Mouse (Mus musculus): ENCODE measurements around the gene Cd40. TPM values are rescaled to one million over a fixed set of nuclear protein-coding genes. Genes with fewer than 3 reads are reported as not detected.

Cd40 gene
- polyA plus RNA-seq, 1 experiment from 2014 or later: 11.5 TPM

- Histone ChIP-seq H3K27ac (no peak within 1 kb of the TSS), H3K4me3 (no peak within 1 kb of the TSS), H3K4me1 (peaks cover 30% of the 10 kb centered on the region), H3K36me3 (no peaks in the 10 kb centered on the region), H3K9me3 (replicated peaks) (no peaks in the 10 kb centered on the region), H3K27me3 (ENCODE audit: low read depth, poor library complexity, severe bottlenecking) (peaks cover 41% of the 10 kb centered on the region)
- no peak for DNase-seq (ENCODE audit: low spot score)
- WGBS: 70% methylated on average over 2 of the region's 2 CpGs
Observed at GRCm38 (mm10) chr2:165090650-165091049, 35.2 kb downstream of the Cd40 start, which contains the start of gene 1700025C18Rik. Gene 1700025C18Rik, minus strand, starts transcription at chr2:165090750.

GRCm38 (mm10) chr2:165091433-165091965 is 36.1 kb downstream of the Cd40 start:
- Histone ChIP-seq H3K4me3 (no peak overlapping the region), H3K27me3 (ENCODE audit: low read depth, poor library complexity, severe bottlenecking) (peaks cover 50% of the 10 kb centered on the region)
- WGBS: 76% methylated on average over 8 of the region's 8 CpGs

GRCm38 (mm10) chr2:165092393-165092792 is 37.0 kb downstream of the Cd40 start:
- Histone ChIP-seq H3K27me3 (ENCODE audit: low read depth, poor library complexity, severe bottlenecking) (peaks cover 59% of the 10 kb centered on the region), H3K27ac (no peak overlapping the region), H3K4me1 (peaks cover 48% of the 10 kb centered on the region), H3K9me3 (replicated peaks) (no peaks in the 10 kb centered on the region), H3K4me3 (no peak overlapping the region), H3K36me3 (no peaks in the 10 kb centered on the region)
- 56% methylated on average over 7 of the region's 7 CpGs for WGBS
- DNase-seq (ENCODE audit: low spot score): no peak

More at GRCm38 (mm10) chr2:165091433-165091965, 36.1 kb downstream of the Cd40 start:
- Histone ChIP-seq H3K4me1 (peaks cover 39% of the 10 kb centered on the region), H3K9me3 (replicated peaks) (no peaks in the 10 kb centered on the region), H3K27ac (no peak overlapping the region), H3K36me3 (no peaks in the 10 kb centered on the region)
- no peak for DNase-seq (ENCODE audit: low spot score)

- no peak for DNase-seq (ENCODE audit: low spot score)
- H3K27me3 ChIP-seq (ENCODE audit: low read depth, poor library complexity, severe bottlenecking): peaks cover 75% of the 10 kb centered on the region
- WGBS: 16% methylated on average over 10 of the region's 10 CpGs
- H3K4me1 ChIP-seq: peaks cover 49% of the 10 kb centered on the region
- H3K36me3 ChIP-seq: no peaks in the 10 kb centered on the region
- no peaks in the 10 kb centered on the region for H3K9me3 ChIP-seq (replicated peaks)
- H3K27ac ChIP-seq: peak overlapping the region; percentile 3; the same call in 1 of the 2 replicates
- no peak overlapping the region for H3K4me3 ChIP-seq
Observed at GRCm38 (mm10) chr2:165096367-165096766, 40.9 kb downstream of the Cd40 start.

- 85% methylated on average over 3 of the region's 3 CpGs for WGBS
- no peaks in the 10 kb centered on the region for H3K9me3 ChIP-seq (replicated peaks)
- H3K4me1 ChIP-seq: peaks cover 37% of the 10 kb centered on the region
- no peak for DNase-seq (ENCODE audit: low spot score)
- H3K36me3 ChIP-seq: no peaks in the 10 kb centered on the region
- no peak overlapping the region for H3K27ac ChIP-seq
- no peak overlapping the region for H3K4me3 ChIP-seq
- H3K27me3 ChIP-seq (ENCODE audit: low read depth, poor library complexity, severe bottlenecking): peaks cover 94% of the 10 kb centered on the region
Observed at GRCm38 (mm10) chr2:165098861-165099260, 43.4 kb downstream of the Cd40 start.

GRCm38 (mm10) chr2:165100749-165101148 is 45.3 kb downstream of the Cd40 start:
- WGBS: 3% methylated on average over 6 of the region's 6 CpGs
- no peak overlapping the region for H3K27ac ChIP-seq
- H3K36me3 ChIP-seq: no peaks in the 10 kb centered on the region
- H3K4me3 ChIP-seq: no peak overlapping the region
- no peaks in the 10 kb centered on the region for H3K9me3 ChIP-seq (replicated peaks)
- peaks cover 98% of the 10 kb centered on the region for H3K27me3 ChIP-seq (ENCODE audit: low read depth, poor library complexity, severe bottlenecking)
- H3K4me1 ChIP-seq: peaks cover 31% of the 10 kb centered on the region
- DNase-seq (ENCODE audit: low spot score): no peak

- Histone ChIP-seq H3K27me3 (ENCODE audit: low read depth, poor library complexity, severe bottlenecking) (peaks cover 98% of the 10 kb centered on the region), H3K27ac (no peak overlapping the region), H3K36me3 (no peaks in the 10 kb centered on the region), H3K4me1 (peaks cover 18% of the 10 kb centered on the region), H3K4me3 (no peak overlapping the region), H3K9me3 (replicated peaks) (no peaks in the 10 kb centered on the region)
- 76% methylated on average over 3 of the region's 3 CpGs for whole genome bisulfite sequencing
- no peak for DNase-seq (ENCODE audit: low spot score)
Observed at GRCm38 (mm10) chr2:165102920-165103319, 47.5 kb downstream of the Cd40 start.

- H3K27me3 ChIP-seq (ENCODE audit: low read depth, poor library complexity, severe bottlenecking): peaks cover 98% of the 10 kb centered on the region
- no peak for DNase-seq (ENCODE audit: low spot score)
- no peak overlapping the region for H3K27ac ChIP-seq
- H3K4me1 ChIP-seq: peaks cover 17% of the 10 kb centered on the region
- H3K4me3 ChIP-seq: no peak overlapping the region
- 71% methylated on average over 16 of the region's 16 CpGs for WGBS
- H3K36me3 ChIP-seq: no peaks in the 10 kb centered on the region
- no peaks in the 10 kb centered on the region for H3K9me3 ChIP-seq (replicated peaks)
Observed at GRCm38 (mm10) chr2:165105513-165106079, 50.2 kb downstream of the Cd40 start.

- Histone ChIP-seq H3K36me3 (no peaks in the 10 kb centered on the region), H3K27ac (no peak overlapping the region), H3K4me3 (no peak overlapping the region), H3K9me3 (replicated peaks) (no peaks in the 10 kb centered on the region), H3K27me3 (ENCODE audit: low read depth, poor library complexity, severe bottlenecking) (peaks cover 98% of the 10 kb centered on the region), H3K4me1 (0 out of 2 replicates have a peak, but pooled peaks cover 11% of the 10 kb centered on the region)
- DNase-seq (ENCODE audit: low spot score): no peak
- WGBS: 26% methylated on average over 18 of the region's 18 CpGs
Observed at GRCm38 (mm10) chr2:165106585-165106984, 51.2 kb downstream of the Cd40 start.

GRCm38 (mm10) chr2:165112149-165112548 is 56.7 kb downstream of the Cd40 start:
- no peaks in the 10 kb centered on the region for H3K9me3 ChIP-seq (replicated peaks)
- peak overlapping the region; percentile 20 for H3K4me3 ChIP-seq
- no peak overlapping the region for H3K27ac ChIP-seq
- peaks cover 18% of the 10 kb centered on the region for H3K4me1 ChIP-seq
- peaks cover 100% of the 10 kb centered on the region for H3K27me3 ChIP-seq (ENCODE audit: low read depth, poor library complexity, severe bottlenecking)
- H3K36me3 ChIP-seq: no peaks in the 10 kb centered on the region
- WGBS: under 1% methylated on average over 52 of the region's 54 CpGs
- DNase-seq (ENCODE audit: low spot score): peak; percentile 91

- Histone ChIP-seq H3K9me3 (replicated peaks) (no peaks in the 10 kb centered on the region), H3K27ac (no peak overlapping the region), H3K4me1 (peaks cover 20% of the 10 kb centered on the region), H3K4me3 (no peak overlapping the region), H3K36me3 (no peaks in the 10 kb centered on the region), H3K27me3 (ENCODE audit: low read depth, poor library complexity, severe bottlenecking) (peaks cover 100% of the 10 kb centered on the region)
- 18% methylated on average over 11 of the region's 11 CpGs for WGBS
- DNase-seq (ENCODE audit: low spot score): no peak
Observed at GRCm38 (mm10) chr2:165113733-165114132, 58.3 kb downstream of the Cd40 start.

- DNase-seq (ENCODE audit: low spot score): no peak
- peaks cover 16% of the 10 kb centered on the region; the same call in 1 of the 2 replicates for H3K4me1 ChIP-seq
- no peak overlapping the region for H3K4me3 ChIP-seq
- peaks cover 93% of the 10 kb centered on the region for H3K27me3 ChIP-seq (ENCODE audit: low read depth, poor library complexity, severe bottlenecking)
- H3K27ac ChIP-seq: no peak overlapping the region
- 78% methylated on average over 9 of the region's 9 CpGs for WGBS
- H3K9me3 ChIP-seq (replicated peaks): no peaks in the 10 kb centered on the region
- H3K36me3 ChIP-seq: no peaks in the 10 kb centered on the region
Observed at GRCm38 (mm10) chr2:165120765-165121164, 65.3 kb downstream of the Cd40 start.

- H3K27ac ChIP-seq: no peak overlapping the region
- no peaks in the 10 kb centered on the region for H3K9me3 ChIP-seq (replicated peaks)
- no peak overlapping the region for H3K4me3 ChIP-seq
- peaks cover 93% of the 10 kb centered on the region for H3K27me3 ChIP-seq (ENCODE audit: low read depth, poor library complexity, severe bottlenecking)
- 37% methylated on average over 10 of the region's 10 CpGs for WGBS
- H3K4me1 ChIP-seq: peaks cover 13% of the 10 kb centered on the region; the same call in 1 of the 2 replicates
- no peak for DNase-seq (ENCODE audit: low spot score)
- no peaks in the 10 kb centered on the region for H3K36me3 ChIP-seq
Observed at GRCm38 (mm10) chr2:165121206-165121840, 65.9 kb downstream of the Cd40 start.
